Mouse (Mus musculus) E14TG2a.4 (cell line): Measurements from ENCODE around the gene Lrit3.
A peak's percentile ranks its signal among the peaks of the same experiment; 100 is the strongest.

Experiments used
- H3K27me3 ChIP-seq: 2 replicates; pipeline ENCODE4 v1.6.1; 2014; ENCODE audit warnings: low read length, control low read depth; ENCODE audit not compliant: insufficient read depth
- H3K36me3 ChIP-seq: 2 replicates; pipeline ENCODE4 v1.6.1; 2014; ENCODE audit warnings: low read length, control low read depth; ENCODE audit not compliant: insufficient read depth
- H3K4me1 ChIP-seq: replicated peaks from 2 replicates; pipeline ENCODE4 v1.6.1; 2014; ENCODE audit warnings: low read depth, low read length, control low read depth
- H3K4me3 ChIP-seq: replicated peaks from 2 replicates; pipeline ENCODE4 v1.5.1; 2014; ENCODE audit warnings: mild to moderate bottlenecking, low read length
- H3K9me3 ChIP-seq: 2 replicates; pipeline ENCODE4 v1.6.1; 2014; ENCODE audit warnings: low read length, control low read depth
- CTCF ChIP-seq: conservative IDR thresholded peaks from 2 replicates; pipeline ENCODE4 v1.5.1; 2014; ENCODE audit warnings: low read length
- NANOG ChIP-seq: IDR thresholded peaks from 2 replicates; pipeline ENCODE4 v1.6.1; 2014; ENCODE audit warnings: borderline replicate concordance, low read length, mixed read lengths
- POU5F1 ChIP-seq: IDR thresholded peaks from 2 replicates; pipeline ENCODE4 v1.6.1; 2014; ENCODE audit warnings: low read length, borderline replicate concordance

The Lrit3 gene

GRCm38 (mm10) chr3:129830626-129831025, 26.8 kb upstream of the Lrit3 start:
- H3K36me3 ChIP-seq = peaks cover 42% of the 10 kb centered on the region
- H3K9me3 ChIP-seq = no peaks in the 10 kb centered on the region
- H3K4me1 ChIP-seq = peaks cover 43% of the 10 kb centered on the region
- peak overlapping the region; percentile 98 for H3K4me3 ChIP-seq
- TF ChIP-seq POU5F1 = no peak
- TF ChIP-seq CTCF = no peak
- no peak for TF ChIP-seq NANOG
- H3K27me3 ChIP-seq = no peaks in the 10 kb centered on the region

- H3K36me3 ChIP-seq = peaks cover 71% of the 10 kb centered on the region
- peaks cover 36% of the 10 kb centered on the region for H3K4me1 ChIP-seq
- H3K9me3 ChIP-seq = no peaks in the 10 kb centered on the region
- H3K4me3 ChIP-seq = no peak overlapping the region
- TF ChIP-seq POU5F1 (no peak), CTCF (no peak), NANOG (no peak)
- H3K27me3 ChIP-seq = no peaks in the 10 kb centered on the region
Measured at GRCm38 (mm10) chr3:129827691-129828090, 23.9 kb upstream of the Lrit3 start.

- Histone ChIP-seq H3K36me3 (peaks cover 81% of the 10 kb centered on the region), H3K27me3 (no peaks in the 10 kb centered on the region), H3K4me3 (no peak overlapping the region), H3K9me3 (no peaks in the 10 kb centered on the region), H3K4me1 (peaks cover 34% of the 10 kb centered on the region)
- TF ChIP-seq NANOG = no peak
- no peak for TF ChIP-seq CTCF
- no peak for TF ChIP-seq POU5F1
Measured at GRCm38 (mm10) chr3:129826691-129827090, 22.9 kb upstream of the Lrit3 start.

- H3K4me3 ChIP-seq = no peak overlapping the region
- no peaks in the 10 kb centered on the region for H3K9me3 ChIP-seq
- TF ChIP-seq CTCF (no peak), POU5F1 (no peak), NANOG (no peak)
- H3K36me3 ChIP-seq = peaks cover 82% of the 10 kb centered on the region
- H3K27me3 ChIP-seq = no peaks in the 10 kb centered on the region
- H3K4me1 ChIP-seq = peaks cover 29% of the 10 kb centered on the region
Measured at GRCm38 (mm10) chr3:129824891-129825290, 21.1 kb upstream of the Lrit3 start.

- peaks cover 78% of the 10 kb centered on the region for H3K36me3 ChIP-seq
- no peaks in the 10 kb centered on the region for H3K27me3 ChIP-seq
- peaks cover 22% of the 10 kb centered on the region for H3K4me1 ChIP-seq
- no peaks in the 10 kb centered on the region for H3K9me3 ChIP-seq
- H3K4me3 ChIP-seq = no peak overlapping the region
- no peak for TF ChIP-seq NANOG
- no peak for TF ChIP-seq POU5F1
- no peak for TF ChIP-seq CTCF
Measured at GRCm38 (mm10) chr3:129824146-129824545, 20.3 kb upstream of the Lrit3 start.

- no peaks in the 10 kb centered on the region for H3K9me3 ChIP-seq
- peaks cover 13% of the 10 kb centered on the region for H3K4me1 ChIP-seq
- H3K4me3 ChIP-seq = no peak overlapping the region
- TF ChIP-seq CTCF (peak; percentile 51), POU5F1 (no peak), NANOG (no peak)
- H3K27me3 ChIP-seq = no peaks in the 10 kb centered on the region
- H3K36me3 ChIP-seq = peaks cover 69% of the 10 kb centered on the region
Measured at GRCm38 (mm10) chr3:129823293-129823692, 19.5 kb upstream of the Lrit3 start.

- no peaks in the 10 kb centered on the region for H3K27me3 ChIP-seq
- no peak within 1 kb of the TSS for H3K4me3 ChIP-seq
Measured at GRCm38 (mm10) chr3:129822206-129822775, 18.5 kb upstream of the Lrit3 start, which contains the start of gene Rrh. Gene Rrh (minus strand): TSS chr3:129822587.

GRCm38 (mm10) chr3:129821736-129822135, 17.9 kb upstream of the Lrit3 start:
- TF ChIP-seq POU5F1 = no peak
- TF ChIP-seq CTCF = no peak
- TF ChIP-seq NANOG = no peak
- 0 out of 2 replicates have a peak, but pooled peaks cover 1% of the 10 kb centered on the region for H3K4me1 ChIP-seq
- no peaks in the 10 kb centered on the region for H3K27me3 ChIP-seq
- H3K9me3 ChIP-seq = no peaks in the 10 kb centered on the region
- H3K4me3 ChIP-seq = no peak overlapping the region
- peaks cover 54% of the 10 kb centered on the region for H3K36me3 ChIP-seq

More at GRCm38 (mm10) chr3:129822206-129822775, 18.5 kb upstream of the Lrit3 start, which contains the start of gene Rrh:
- Histone ChIP-seq H3K36me3 (peaks cover 59% of the 10 kb centered on the region), H3K9me3 (no peaks in the 10 kb centered on the region), H3K4me1 (peaks cover 3% of the 10 kb centered on the region)
- TF ChIP-seq CTCF = no peak
- no peak for TF ChIP-seq NANOG
- TF ChIP-seq POU5F1 = no peak

- no peaks in the 10 kb centered on the region for H3K27me3 ChIP-seq
- no peaks in the 10 kb centered on the region for H3K9me3 ChIP-seq
- H3K4me1 ChIP-seq = no peaks in the 10 kb centered on the region
- no peak overlapping the region for H3K4me3 ChIP-seq
- no peak for TF ChIP-seq POU5F1
- no peak for TF ChIP-seq NANOG
- no peak for TF ChIP-seq CTCF
- peaks cover 45% of the 10 kb centered on the region for H3K36me3 ChIP-seq
Measured at GRCm38 (mm10) chr3:129820847-129821246, 17.0 kb upstream of the Lrit3 start.
